Mouse (Mus musculus) stomach, postnatal 0 days (tissue): ENCODE measurements at regions not wholly inside any gene's neighbourhood (a gene's known extent, or its start where the extent isn't known, plus 50 kb on each side); places are given as distances from the start of the nearest gene placed in this dataset.

Source experiments
- ATAC-seq: fragments of 200-750 bp; cut with Nextera tagmentation; 2 replicates; pipeline ENCODE4 v1.8.0; 2017; ENCODE audit not compliant: low FRiP score, low TSS enrichment
- DNase-seq: peaks from one replicate; pipeline ENCODE4 v3.0.0-alpha.2; 2016; ENCODE audit warnings: low spot score
- H3K27ac ChIP-seq: fragments of 300-500 bp; sonication (generic); replicated peaks from 2 replicates; pipeline ENCODE4 v1.5.1; 2014; ENCODE audit warnings: mild to moderate bottlenecking, control low read depth
- H3K27me3 ChIP-seq: fragments of 300-500 bp; sonication (generic); 2 replicates; pipeline ENCODE4 v1.6.1; 2014; ENCODE audit warnings: low read length; ENCODE audit not compliant: control insufficient read depth, insufficient read depth
- H3K36me3 ChIP-seq: fragments of 300-500 bp; sonication (generic); 2 replicates; pipeline ENCODE4 v1.6.1; 2014; ENCODE audit warnings: low read length, mixed read lengths; ENCODE audit not compliant: control insufficient read depth, insufficient read depth
- H3K4me1 ChIP-seq: fragments of 300-500 bp; sonication (generic); replicated peaks from 2 replicates; pipeline ENCODE4 v1.6.1; 2014; ENCODE audit warnings: antibody characterized with exemption; ENCODE audit not compliant: control insufficient read depth, insufficient read depth
- H3K4me2 ChIP-seq: fragments of 300-500 bp; sonication (generic); replicated peaks from 2 replicates; pipeline ENCODE4 v1.6.1; 2014; ENCODE audit warnings: low read depth, mild to moderate bottlenecking, control low read depth, moderate library complexity
- H3K4me3 ChIP-seq: fragments of 300-500 bp; sonication (generic); 2 replicates; pipeline ENCODE4 v1.5.1; 2014; ENCODE audit warnings: low read depth, low read length, control low read depth
- H3K9ac ChIP-seq: fragments of 300-500 bp; sonication (generic); 2 replicates; pipeline ENCODE4 v1.6.1; 2014; ENCODE audit warnings: mild to moderate bottlenecking, low read length, control low read depth, mixed read lengths
- H3K9me3 ChIP-seq: fragments of 300-500 bp; sonication (generic); 2 replicates; pipeline ENCODE4 v1.6.1; 2016; ENCODE audit warnings: low read length; ENCODE audit not compliant: control insufficient read depth
- CTCF ChIP-seq: IDR thresholded peaks from 2 replicates; pipeline ENCODE4 v1.5.1; 2016; ENCODE audit warnings: antibody characterized with exemption, low read depth, mild to moderate bottlenecking, moderate library complexity
- EP300 ChIP-seq: optimal IDR thresholded peaks from 2 replicates; pipeline ENCODE3; 2016; ENCODE audit warnings: antibody characterized with exemption
- WGBS: fragments of 180-500 bp; shearing (Covaris S2); extraction: QIAGEN DNeasy Blood & Tissue Kit; methylation state at CpG from one replicate; pipeline ENCODE4 v1.1.7; 2014; 5-methylcytosine and 5-hydroxymethylcytosine counted together

DNA sequence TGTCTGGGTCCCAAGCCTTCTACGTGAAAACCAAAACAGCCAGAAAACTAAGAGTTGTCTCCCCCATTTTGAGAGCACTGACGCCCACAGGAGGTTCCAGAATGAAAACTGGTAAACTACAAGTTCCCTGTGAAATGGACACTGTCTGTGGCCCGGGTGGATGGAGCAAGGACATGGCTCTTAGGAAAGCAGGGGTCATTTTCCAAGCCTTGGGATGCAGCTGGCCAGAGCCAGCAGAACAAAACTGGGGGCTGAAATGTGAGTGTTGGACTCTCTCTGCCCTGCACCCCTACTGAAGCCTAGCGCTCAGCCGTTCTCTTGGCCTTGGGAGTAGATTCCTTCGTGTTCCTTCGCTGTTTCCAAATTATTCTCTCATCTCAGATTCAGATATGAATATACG is 184.7 kb upstream of the Dapk1 start:
- no peak overlapping the region for H3K4me2 ChIP-seq
- DNase-seq (no peak), ATAC-seq (peak; percentile 40; the same call in 1 of the 2 replicates)
- TF ChIP-seq CTCF, result no peak
- TF ChIP-seq EP300, result no peak
- no peaks in the 10 kb centered on the region for H3K9me3 ChIP-seq
- H3K27me3 ChIP-seq, result no peaks in the 10 kb centered on the region
- no peaks in the 10 kb centered on the region for H3K36me3 ChIP-seq
- H3K4me1 ChIP-seq, result no peaks in the 10 kb centered on the region
- 60% methylated on average over 8 of the region's 8 CpGs for WGBS
- peak overlapping the region; percentile 76 for H3K27ac ChIP-seq
- H3K4me3 ChIP-seq, result no peak overlapping the region
- no peak overlapping the region for H3K9ac ChIP-seq

DNA sequence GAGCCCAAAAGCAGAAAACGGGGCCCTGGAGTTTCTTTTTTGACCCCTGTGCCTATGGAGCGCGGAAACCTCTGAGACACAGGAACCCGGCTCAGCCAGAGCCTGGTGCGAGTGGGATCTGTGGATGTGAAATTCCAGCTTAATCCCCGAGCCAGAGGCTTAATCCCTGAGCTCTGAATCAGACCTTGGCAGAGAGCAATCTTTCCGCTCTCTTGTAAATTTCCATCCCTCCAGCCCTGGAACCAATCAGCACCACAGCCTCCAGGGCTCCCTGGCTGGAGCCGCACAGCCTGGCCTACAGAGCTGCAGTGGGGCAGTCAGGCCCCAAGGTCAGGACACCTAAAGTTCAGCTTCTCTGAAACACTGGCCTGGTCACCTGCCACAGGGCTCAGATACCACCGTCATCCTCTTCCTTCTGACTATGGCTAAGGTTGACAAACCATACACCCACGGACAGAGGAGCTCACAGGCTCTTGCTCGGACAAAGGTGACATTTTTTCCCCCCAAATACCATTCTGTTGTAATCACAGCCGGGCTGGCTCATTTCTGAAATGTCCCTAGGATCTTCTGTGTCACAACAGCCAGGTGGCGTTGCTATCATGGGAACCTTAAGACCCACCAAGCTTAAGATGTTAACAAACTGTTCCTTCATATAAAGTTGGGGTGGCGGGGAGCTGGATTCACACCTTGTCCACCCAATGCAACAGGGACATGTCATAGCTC is 184.2 kb upstream of the Dapk1 start:
- H3K27me3 ChIP-seq, result no peaks in the 10 kb centered on the region
- peak overlapping the region; percentile 76 for H3K27ac ChIP-seq
- DNase-seq, result peak; percentile 37
- H3K9ac ChIP-seq, result no peak overlapping the region
- no peaks in the 10 kb centered on the region for H3K36me3 ChIP-seq
- 55% methylated on average over 14 of the region's 14 CpGs for WGBS
- H3K4me2 ChIP-seq, result no peak overlapping the region
- H3K4me3 ChIP-seq, result no peak overlapping the region
- H3K4me1 ChIP-seq, result no peaks in the 10 kb centered on the region
- H3K9me3 ChIP-seq, result no peaks in the 10 kb centered on the region
- ATAC-seq, result peak; percentile 85; the same call in 1 of the 2 replicates
- peak; percentile 16; the same call in 1 of the 2 replicates for TF ChIP-seq CTCF
- TF ChIP-seq EP300, result no peak

DNA sequence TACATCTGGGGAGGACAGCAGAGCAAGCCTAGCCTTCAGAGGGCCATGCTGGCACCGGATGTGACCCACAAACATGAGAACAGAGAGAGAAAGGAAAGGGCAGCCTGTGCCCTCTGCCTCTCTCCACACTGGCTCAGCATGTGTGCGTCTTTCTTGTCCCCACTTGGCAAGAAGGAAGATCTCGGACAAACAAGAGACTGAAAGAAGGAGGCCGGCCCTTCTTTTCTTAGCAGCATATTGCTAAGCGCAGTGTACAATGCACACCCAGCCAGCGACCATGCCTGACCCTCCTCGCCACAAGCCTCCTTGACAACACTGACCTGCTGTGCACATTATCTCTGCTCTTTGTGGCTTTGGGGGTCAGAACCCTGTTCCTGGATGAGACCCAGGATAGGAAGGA is 181.4 kb upstream of the Dapk1 start:
- no peak for DNase-seq
- H3K4me1 ChIP-seq, result no peaks in the 10 kb centered on the region
- H3K36me3 ChIP-seq, result no peaks in the 10 kb centered on the region
- no peak overlapping the region for H3K9ac ChIP-seq
- TF ChIP-seq EP300 (no peak), CTCF (no peak)
- no peak for ATAC-seq
- WGBS, result 65% methylated on average over 7 of the region's 7 CpGs
- H3K27me3 ChIP-seq, result no peaks in the 10 kb centered on the region
- no peaks in the 10 kb centered on the region for H3K9me3 ChIP-seq
- H3K4me3 ChIP-seq, result no peak overlapping the region
- H3K27ac ChIP-seq, result no peak overlapping the region
- no peak overlapping the region for H3K4me2 ChIP-seq

DNA sequence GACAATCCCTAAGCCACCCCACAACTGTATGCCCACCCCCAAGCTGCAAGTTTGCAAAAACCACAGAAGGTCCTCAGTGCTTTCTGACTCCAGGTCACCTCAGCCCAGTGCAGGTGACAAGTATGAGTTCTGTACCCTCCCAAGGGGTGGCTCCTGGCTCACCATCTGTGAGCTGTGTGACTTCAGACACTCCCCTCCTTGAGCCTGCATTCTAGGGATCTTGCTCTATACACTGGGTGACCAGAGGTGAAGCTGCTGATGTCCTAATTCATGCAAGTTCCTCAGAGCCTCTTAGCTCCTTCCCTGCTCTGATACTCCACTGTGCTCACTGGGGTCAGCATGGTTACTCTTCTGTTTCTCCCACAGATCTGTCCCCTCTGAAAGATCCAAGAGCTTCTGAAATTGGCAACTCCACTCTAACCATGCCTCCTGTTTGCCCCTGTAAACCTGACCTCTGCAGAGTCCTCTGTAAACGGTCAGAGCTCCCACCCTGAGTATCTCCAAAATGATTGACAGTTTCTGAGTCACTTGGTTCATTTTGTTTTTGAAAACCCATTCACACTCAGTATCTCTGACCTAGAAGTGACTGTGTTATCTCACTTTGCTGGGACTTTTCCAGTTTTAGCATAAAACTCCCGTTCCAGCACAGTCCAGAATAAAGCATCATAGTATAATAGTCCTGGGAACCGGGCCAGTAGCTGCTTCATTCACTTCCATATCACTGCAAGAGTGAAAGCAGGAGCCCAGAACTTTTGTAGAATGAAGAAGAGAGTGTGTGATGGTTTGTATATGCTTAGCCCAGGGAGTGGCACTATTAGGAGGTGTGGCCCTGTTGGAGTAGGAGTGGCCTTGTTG is 180.7 kb upstream of the Dapk1 start:
- 18% methylated on average over 3 of the region's 3 CpGs for WGBS
- Histone ChIP-seq H3K27ac (0 out of 2 replicates have a peak overlapping the region, but pooled peaks have one; percentile 18), H3K27me3 (no peaks in the 10 kb centered on the region), H3K9me3 (no peaks in the 10 kb centered on the region), H3K4me2 (no peak overlapping the region), H3K4me1 (no peaks in the 10 kb centered on the region), H3K9ac (no peak overlapping the region), H3K36me3 (no peaks in the 10 kb centered on the region), H3K4me3 (no peak overlapping the region)
- ATAC-seq (peak; percentile 57), DNase-seq (no peak)
- no peak for TF ChIP-seq CTCF
- TF ChIP-seq EP300, result no peak

DNA sequence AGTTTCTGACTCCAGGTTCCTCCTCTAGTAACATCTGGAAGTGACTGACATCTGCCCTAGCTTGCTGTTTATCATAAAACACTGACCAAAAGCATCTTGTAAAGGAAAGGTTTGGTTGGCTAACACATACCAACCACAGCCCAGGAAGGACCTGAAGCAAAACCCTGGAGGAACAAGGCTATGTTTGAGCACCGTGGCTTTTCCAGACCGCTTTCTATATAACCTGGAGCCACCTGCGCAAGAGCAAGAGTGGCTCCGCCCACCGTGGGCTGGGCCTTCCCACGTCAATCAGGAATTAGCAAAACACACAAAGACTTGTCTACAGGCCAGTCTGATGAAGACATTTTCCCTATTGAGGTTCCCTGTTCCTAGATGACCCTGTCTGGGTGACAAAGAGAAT is 177.5 kb upstream of the Dapk1 start:
- TF ChIP-seq CTCF, result no peak
- no peak for TF ChIP-seq EP300
- no peaks in the 10 kb centered on the region for H3K27me3 ChIP-seq
- no peaks in the 10 kb centered on the region for H3K4me1 ChIP-seq
- ATAC-seq (no peak), DNase-seq (no peak)
- H3K27ac ChIP-seq, result no peak overlapping the region
- H3K36me3 ChIP-seq, result no peaks in the 10 kb centered on the region
- no peak overlapping the region for H3K4me2 ChIP-seq
- H3K4me3 ChIP-seq, result no peak overlapping the region
- H3K9ac ChIP-seq, result no peak overlapping the region
- 54% methylated on average over 6 of the region's 6 CpGs for WGBS
- H3K9me3 ChIP-seq, result no peaks in the 10 kb centered on the region

DNA sequence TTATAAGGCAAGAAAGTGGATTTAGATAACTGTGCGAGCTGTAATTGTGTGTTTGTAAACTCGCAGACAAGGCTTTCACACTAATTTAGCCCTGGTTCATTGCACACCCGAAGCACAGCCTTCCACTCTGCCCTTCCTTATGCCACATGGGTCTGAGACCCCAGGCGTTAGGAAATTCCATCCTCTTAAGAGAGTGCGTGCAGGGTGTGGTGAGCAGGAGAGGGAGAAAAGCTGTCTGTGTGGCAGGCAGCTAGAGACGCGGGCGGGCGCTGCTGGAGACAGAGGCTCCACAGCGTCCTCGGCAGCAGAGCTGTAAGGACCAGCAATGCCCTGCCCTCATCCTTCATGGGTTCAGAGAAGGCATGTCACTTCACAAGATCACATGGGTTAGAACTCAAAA is 176.6 kb upstream of the Dapk1 start:
- no peaks in the 10 kb centered on the region for H3K36me3 ChIP-seq
- no peak for ATAC-seq
- H3K4me3 ChIP-seq, result no peak overlapping the region
- H3K27ac ChIP-seq, result no peak overlapping the region
- no peak for TF ChIP-seq EP300
- no peak for TF ChIP-seq CTCF
- DNase-seq, result no peak
- no peaks in the 10 kb centered on the region for H3K4me1 ChIP-seq
- WGBS, result 70% methylated on average over 11 of the region's 11 CpGs
- no peak overlapping the region for H3K9ac ChIP-seq
- no peaks in the 10 kb centered on the region for H3K27me3 ChIP-seq
- no peaks in the 10 kb centered on the region for H3K9me3 ChIP-seq
- H3K4me2 ChIP-seq, result no peak overlapping the region
